Mouse (Mus musculus) gastrocnemius, postnatal 10 days (tissue): ENCODE results near the gene Prdm9. TPM values are rescaled to one million over a fixed set of nuclear protein-coding genes. Genes with fewer than 3 reads are reported as not detected.
A peak's percentile ranks its signal among the peaks of the same experiment; 100 is the strongest.

Source experiments
- DNase-seq: peaks from one replicate; pipeline ENCODE4 v3.0.0; 2021; ENCODE audit warnings: mixed read lengths
- total RNA-seq, 2 experiments: library from RNA; stranded (reverse); gene quantifications; 2 replicates each; pipeline ENCODE4 v1.2.3; 2021

Gene Prdm9
- total RNA-seq, 2 experiments from 2014 or later, result 2.4 to 6.9 TPM

DNA sequence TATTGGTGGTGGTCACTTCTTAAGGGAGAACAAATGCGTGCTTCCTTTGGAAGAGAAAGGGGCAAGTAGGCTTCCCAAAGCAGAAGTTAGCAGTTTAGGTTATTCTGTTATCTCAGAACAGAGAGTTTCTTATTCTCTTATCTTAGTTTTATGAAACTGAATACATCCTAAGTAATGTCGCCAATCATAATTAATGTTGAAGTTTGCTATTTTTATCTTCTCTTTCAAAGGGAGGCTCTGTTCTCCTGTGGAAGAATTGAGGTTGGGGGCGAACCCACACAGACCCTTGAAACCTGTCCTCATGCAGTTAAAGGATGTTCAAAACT, 36.4 kb downstream of the Prdm9 start:
- DNase-seq, result no peak

- DNase-seq, result peak; percentile 93
Measured at GRCm38 (mm10) chr17:15526986-15527810, 37.0 kb downstream of the Prdm9 start, which contains the start of gene Pdcd2. TSS of gene Pdcd2 (minus strand) at chr17:15527301.

- DNase-seq, result no peak
Measured at GRCm38 (mm10) chr17:15526304-15526703, 37.9 kb downstream of the Prdm9 start.

- DNase-seq, result no peak
Measured at GRCm38 (mm10) chr17:15518766-15519165, 45.4 kb downstream of the Prdm9 start.

- DNase-seq, result no peak
Measured at GRCm38 (mm10) chr17:15518186-15518585, 46.0 kb downstream of the Prdm9 start.

GRCm38 (mm10) chr17:15517776-15518175, 46.4 kb downstream of the Prdm9 start:
- no peak for DNase-seq

GRCm38 (mm10) chr17:15510694-15511093, 53.5 kb downstream of the Prdm9 start:
- no peak for DNase-seq

- DNase-seq, result peak; percentile 94
Measured at GRCm38 (mm10) chr17:15499656-15500394, 64.3 kb downstream of the Prdm9 start, which contains the start of the genes Psmb1 and Tbp. TSS of gene Psmb1 (minus strand) at chr17:15499751. TSS of gene Tbp (plus strand) at chr17:15499888.

GRCm38 (mm10) chr17:15498753-15499113, 65.4 kb downstream of the Prdm9 start:
- peak; percentile 14 for DNase-seq

DNA sequence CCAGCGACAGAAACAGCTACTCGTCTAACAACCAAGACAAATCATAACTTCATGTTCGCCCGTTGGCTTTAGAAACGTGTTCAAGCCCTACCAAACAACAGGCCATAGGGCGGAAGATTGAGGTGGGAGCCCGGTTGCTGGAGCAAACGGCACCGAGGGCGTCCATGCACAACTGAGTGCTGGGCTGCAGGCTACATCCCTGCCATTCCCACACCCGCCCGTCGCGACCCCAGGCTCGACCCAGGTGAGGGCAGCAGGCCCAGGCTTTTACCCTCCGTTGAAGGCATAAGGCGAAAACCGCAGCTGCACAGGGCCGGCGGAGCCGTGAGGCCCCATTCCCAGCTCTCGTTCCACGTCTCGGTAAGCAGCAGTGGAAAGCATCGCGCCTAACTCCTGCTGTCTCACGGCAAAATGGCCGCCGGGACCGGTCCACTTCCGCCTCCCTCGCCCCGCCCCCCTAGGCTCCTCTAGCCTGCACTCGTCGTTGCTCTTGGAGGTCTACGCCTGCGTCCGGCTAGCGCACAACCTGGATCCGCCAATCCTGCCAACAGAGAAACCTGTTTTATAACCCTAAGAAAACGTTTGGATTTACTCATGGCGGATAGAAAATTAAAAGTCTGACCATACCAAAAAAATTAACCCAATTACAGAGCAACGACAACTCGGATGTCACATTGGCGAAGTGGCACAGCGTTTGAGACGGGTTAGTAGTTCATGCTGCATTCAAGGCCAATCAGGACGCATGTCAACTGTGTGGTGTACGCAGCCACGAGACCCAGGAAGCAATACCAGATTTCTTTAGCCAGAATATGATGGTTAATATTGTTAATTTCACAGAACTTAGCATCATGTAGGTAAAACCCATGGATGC, 66.0 kb downstream of the Prdm9 start:
- peak; percentile 95 for DNase-seq

Other genes with a start within 250 kb of the Prdm9 start
- 10 to 100 TPM; 10.3 to 14.7 TPM for gene Dll1, start 187.5 kb downstream of the Prdm9 start, total RNA-seq
- 10 to 100 TPM in 1 of 2 experiments, 1 to 10 TPM in 1; 9.8 to 12.0 TPM for gene Fam120b, start 168.2 kb downstream of the Prdm9 start, total RNA-seq
- gene Psmb1, start 64.6 kb downstream of the Prdm9 start, total RNA-seq, result 100 to 1,000 TPM; 136 to 143 TPM
- gene Tbp, start 64.5 kb downstream of the Prdm9 start, total RNA-seq, result 10 to 100 TPM in 1 of 2 experiments, 1 to 10 TPM in 1; 10.0 to 11.6 TPM
- gene Pdcd2, start 37.1 kb downstream of the Prdm9 start, total RNA-seq, result 10 to 100 TPM; 14.5 to 16.9 TPM
- gene Chd1, start 140.6 kb upstream of the Prdm9 start, total RNA-seq, result 10 to 100 TPM; 16.2 to 21.9 TPM